Mouse (Mus musculus) liver, embryonic 14.5 days (tissue): ENCODE measurements around the gene Timmdc1.

Experiments
- CTCF ChIP-seq: IDR thresholded peaks from 2 replicates; pipeline ENCODE4 v1.5.1; 2016; ENCODE audit warnings: antibody characterized with exemption, low read depth, control low read depth
- EP300 ChIP-seq: IDR thresholded peaks from 2 replicates; pipeline ENCODE4 v1.6.1; 2016; ENCODE audit warnings: antibody characterized with exemption, low read depth

DNA sequence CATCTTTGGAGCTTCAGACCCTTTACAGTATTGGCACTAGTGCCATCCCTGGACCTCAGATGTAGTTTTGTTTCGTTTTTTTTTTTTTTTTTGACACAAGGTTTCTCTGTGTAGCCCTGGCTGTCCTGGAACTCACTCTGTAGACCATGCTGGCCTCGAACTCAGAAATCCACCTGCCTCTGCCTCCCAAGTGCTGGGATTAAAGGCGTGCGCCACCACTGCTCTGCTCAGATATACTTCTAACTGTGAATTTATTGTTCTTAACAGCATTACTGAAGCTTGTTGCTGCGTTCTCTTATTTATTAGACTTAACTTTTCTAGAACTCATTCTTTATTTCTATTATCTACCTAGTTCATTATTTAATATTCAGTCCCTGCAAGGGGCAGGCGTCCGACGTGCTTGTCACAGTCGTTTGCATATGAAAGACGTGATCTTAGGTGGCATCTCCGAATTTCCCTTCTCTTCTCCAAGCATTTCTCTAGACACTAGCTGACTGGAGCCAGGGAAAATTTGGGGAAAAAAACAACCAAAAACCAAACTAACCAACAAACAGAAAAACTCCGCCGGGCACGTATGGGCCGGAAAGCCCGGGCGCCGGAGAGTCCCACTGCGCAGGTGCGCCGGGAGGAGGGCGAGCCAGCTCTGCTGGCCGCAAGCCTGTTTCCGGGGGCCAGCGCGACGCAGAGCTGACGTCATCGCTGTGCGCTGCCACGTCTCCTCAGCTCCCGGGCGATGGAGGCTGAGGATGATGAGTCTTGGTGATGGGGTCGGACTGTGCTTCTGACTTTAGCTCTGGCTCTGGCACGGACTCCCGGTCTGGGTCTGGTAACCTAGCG lies 39.9 kb upstream of the Timmdc1 start:
- no peak for TF ChIP-seq CTCF
- no peak for TF ChIP-seq EP300
